Mouse (Mus musculus) liver, postnatal 0 days (tissue): ENCODE measurements at regions not wholly inside any gene's neighbourhood (a gene's known extent, or its start where the extent isn't known, plus 50 kb on each side); places are given as distances from the start of the nearest gene placed in this dataset.
"Not testable (repeated sequence)": the region's sequence is repeated elsewhere in the genome, so short reads cannot be mapped to it uniquely, and the experiment has no call there.

Source experiments
- ATAC-seq: fragments of 200-750 bp; cut with Nextera tagmentation; 2 replicates; pipeline ENCODE4 v1.8.0; 2017; ENCODE audit warnings: mild to moderate bottlenecking, moderate library complexity
- DNase-seq: peaks from one replicate; pipeline ENCODE4 v3.0.0-alpha.2; 2016
- H3K27ac ChIP-seq: fragments of 300-500 bp; sonication (generic); 2 replicates; pipeline ENCODE4 v1.5.1; 2014; ENCODE audit warnings: antibody characterized with exemption, moderate library complexity, mild to moderate bottlenecking, low read depth
- H3K27me3 ChIP-seq: fragments of 300-500 bp; sonication (generic); 2 replicates; pipeline ENCODE4 v1.6.1; 2014; ENCODE audit warnings: low read length, control low read depth, mixed read lengths; ENCODE audit not compliant: insufficient read depth
- H3K36me3 ChIP-seq: fragments of 300-500 bp; sonication (generic); replicated peaks from 2 replicates; pipeline ENCODE4 v1.6.1; 2014; ENCODE audit warnings: mild to moderate bottlenecking, control low read depth, low read length, moderate library complexity, mixed read lengths; ENCODE audit not compliant: insufficient read depth
- H3K4me1 ChIP-seq: fragments of 300-500 bp; sonication (generic); 2 replicates; pipeline ENCODE4 v1.6.1; 2014; ENCODE audit warnings: antibody characterized with exemption, mild to moderate bottlenecking, control low read depth; ENCODE audit not compliant: insufficient read depth
- H3K4me2 ChIP-seq: fragments of 300-500 bp; sonication (generic); 2 replicates; pipeline ENCODE4 v1.6.1; 2014; ENCODE audit warnings: low read depth, mild to moderate bottlenecking, low read length, moderate library complexity, mixed read lengths
- H3K4me3 ChIP-seq: fragments of 300-500 bp; sonication (generic); 2 replicates; pipeline ENCODE4 v1.5.1; 2014; ENCODE audit warnings: low read depth, low read length
- H3K9ac ChIP-seq: fragments of 300-500 bp; sonication (generic); replicated peaks from 2 replicates; pipeline ENCODE4 v1.6.1; 2014; ENCODE audit warnings: mild to moderate bottlenecking, moderate library complexity
- H3K9me3 ChIP-seq: fragments of 300-500 bp; sonication (generic); 2 replicates; pipeline ENCODE4 v1.6.1; 2016; ENCODE audit warnings: mild to moderate bottlenecking, control low read depth, low read length, mixed read lengths
- CTCF ChIP-seq: sonication (generic); IDR thresholded peaks from 2 replicates; pipeline ENCODE4 v1.5.1; 2016; ENCODE audit warnings: antibody characterized with exemption, low read depth
- EP300 ChIP-seq: IDR thresholded peaks from 2 replicates; pipeline ENCODE4 v1.6.1; 2016; ENCODE audit warnings: antibody characterized with exemption, low read depth, mild to moderate bottlenecking
- WGBS: fragments of 180-500 bp; shearing (Covaris S2); extraction: QIAGEN DNeasy Blood & Tissue Kit; methylation state at CpG from one replicate; pipeline ENCODE4 v1.1.7; 2014; ENCODE audit not compliant: insufficient replicate concordance; 5-methylcytosine and 5-hydroxymethylcytosine counted together

- no peak overlapping the region for H3K4me2 ChIP-seq
- no peaks in the 10 kb centered on the region for H3K9me3 ChIP-seq
- H3K27ac ChIP-seq, result no peak overlapping the region
- ATAC-seq (no peak), DNase-seq (no peak)
- WGBS, result 60% methylated on average over 1 of the region's 1 CpGs
- H3K27me3 ChIP-seq, result no peaks in the 10 kb centered on the region
- no peak overlapping the region for H3K4me3 ChIP-seq
- H3K36me3 ChIP-seq, result no peaks in the 10 kb centered on the region
- no peaks in the 10 kb centered on the region for H3K4me1 ChIP-seq
- no peak for TF ChIP-seq CTCF
- TF ChIP-seq EP300, result no peak
- no peak overlapping the region for H3K9ac ChIP-seq
Measured at GRCm38 (mm10) chr13:16476515-16476914, 464.9 kb downstream of the Inhba start.

GRCm38 (mm10) chr13:16487292-16487691 lies 475.6 kb downstream of the Inhba start:
- Histone ChIP-seq H3K9ac (no peak overlapping the region), H3K27me3 (no peaks in the 10 kb centered on the region), H3K4me3 (no peak overlapping the region), H3K9me3 (no peaks in the 10 kb centered on the region), H3K4me1 (no peaks in the 10 kb centered on the region), H3K27ac (no peak overlapping the region), H3K36me3 (no peaks in the 10 kb centered on the region), H3K4me2 (no peak overlapping the region)
- DNase-seq (no peak), ATAC-seq (no peak)
- TF ChIP-seq EP300, result no peak
- TF ChIP-seq CTCF, result no peak

GRCm38 (mm10) chr13:16490680-16491079 lies 479.0 kb downstream of the Inhba start:
- H3K9me3 ChIP-seq, ATAC-seq, H3K27ac ChIP-seq, H3K4me1 ChIP-seq, H3K4me3 ChIP-seq, H3K9ac ChIP-seq, H3K36me3 ChIP-seq, H3K27me3 ChIP-seq, H3K4me2 ChIP-seq, DNase-seq: not testable (repeated sequence)
- WGBS, result 49% methylated on average over 6 of the region's 6 CpGs

- H3K4me3 ChIP-seq, result no peak overlapping the region
- H3K36me3 ChIP-seq, result no peaks in the 10 kb centered on the region
- DNase-seq (no peak), ATAC-seq (no peak)
- H3K27me3 ChIP-seq, result no peaks in the 10 kb centered on the region
- no peak overlapping the region for H3K4me2 ChIP-seq
- 67% methylated on average over 1 of the region's 1 CpGs for WGBS
- H3K4me1 ChIP-seq, result no peaks in the 10 kb centered on the region
- H3K9ac ChIP-seq, result no peak overlapping the region
- H3K27ac ChIP-seq, result no peak overlapping the region
- TF ChIP-seq CTCF (no peak), EP300 (no peak)
- no peaks in the 10 kb centered on the region for H3K9me3 ChIP-seq
Measured at GRCm38 (mm10) chr13:16498052-16498451, 486.4 kb downstream of the Inhba start.

GRCm38 (mm10) chr13:16512876-16513275 lies 501.2 kb downstream of the Inhba start:
- Histone ChIP-seq H3K4me2 (no peak overlapping the region), H3K27me3 (no peaks in the 10 kb centered on the region), H3K27ac (no peak overlapping the region), H3K36me3 (no peaks in the 10 kb centered on the region), H3K9ac (no peak overlapping the region), H3K9me3 (no peaks in the 10 kb centered on the region), H3K4me1 (no peaks in the 10 kb centered on the region), H3K4me3 (no peak overlapping the region)
- TF ChIP-seq CTCF (no peak), EP300 (no peak)
- WGBS, result 54% methylated on average over 4 of the region's 4 CpGs
- ATAC-seq (no peak), DNase-seq (no peak)

GRCm38 (mm10) chr13:16515195-16515594 lies 503.5 kb downstream of the Inhba start:
- no peak for ATAC-seq
- H3K27ac ChIP-seq, result no peak overlapping the region
- H3K27me3 ChIP-seq, result no peaks in the 10 kb centered on the region
- H3K9ac ChIP-seq, result no peak overlapping the region
- no peak overlapping the region for H3K4me2 ChIP-seq
- no peaks in the 10 kb centered on the region for H3K4me1 ChIP-seq
- H3K9me3 ChIP-seq, result no peaks in the 10 kb centered on the region
- H3K36me3 ChIP-seq, result no peaks in the 10 kb centered on the region
- TF ChIP-seq CTCF (no peak), EP300 (no peak)
- H3K4me3 ChIP-seq, result no peak overlapping the region
- DNase-seq, result no peak

- ATAC-seq (no peak), DNase-seq (no peak)
- TF ChIP-seq CTCF (no peak), EP300 (no peak)
- Histone ChIP-seq H3K36me3 (no peaks in the 10 kb centered on the region), H3K4me2 (no peak overlapping the region), H3K4me3 (no peak overlapping the region), H3K9ac (no peak overlapping the region), H3K9me3 (no peaks in the 10 kb centered on the region), H3K4me1 (no peaks in the 10 kb centered on the region), H3K27me3 (no peaks in the 10 kb centered on the region), H3K27ac (no peak overlapping the region)
- 56% methylated on average over 5 of the region's 5 CpGs for WGBS
Measured at GRCm38 (mm10) chr13:16529036-16529435, 517.4 kb downstream of the Inhba start.
